Mouse (Mus musculus) embryonic facial prominence, embryonic 10.5 days (tissue): Measurements from ENCODE around the gene Ripk4. TPM values are rescaled to one million over a fixed set of nuclear protein-coding genes. Genes with fewer than 3 reads are reported as not detected.

Source experiments
- DNase-seq: peaks from one replicate; pipeline ENCODE4 v3.0.0-alpha.2; 2017; ENCODE audit warnings: low spot score
- H3K27ac ChIP-seq: fragments of 300-500 bp; sonication (generic); replicated peaks from 2 replicates; pipeline ENCODE4 v1.5.1; 2016; ENCODE audit warnings: mild to moderate bottlenecking
- H3K27me3 ChIP-seq: fragments of 300-500 bp; sonication (generic); replicated peaks from 2 replicates; pipeline ENCODE4 v1.6.1; 2016; ENCODE audit warnings: low read depth, mild to moderate bottlenecking; ENCODE audit not compliant: poor library complexity, severe bottlenecking
- H3K36me3 ChIP-seq: fragments of 300-500 bp; sonication (generic); replicated peaks from 2 replicates; pipeline ENCODE4 v1.6.1; 2016; ENCODE audit warnings: mild to moderate bottlenecking, moderate library complexity
- H3K4me1 ChIP-seq: fragments of 300-500 bp; sonication (generic); 2 replicates; pipeline ENCODE4 v1.6.1; 2016
- H3K4me3 ChIP-seq: fragments of 300-500 bp; sonication (generic); 2 replicates; pipeline ENCODE4 v1.5.1; 2016; ENCODE audit warnings: mild to moderate bottlenecking, moderate library complexity
- H3K9me3 ChIP-seq: fragments of 300-500 bp; sonication (generic); 2 replicates; pipeline ENCODE4 v1.6.1; 2016; ENCODE audit warnings: mild to moderate bottlenecking
- WGBS: fragments of 180-500 bp; shearing (Covaris S2); methylation state at CpG from one replicate; pipeline ENCODE4 v1.1.7; 2016; 5-methylcytosine and 5-hydroxymethylcytosine counted together
- polyA plus RNA-seq: library from polyadenylated mRNA; unstranded; fragments of >200 nt; fragmentation: Nextera tagmentation; extraction: Ambion mirVana; gene quantifications from 2 replicates; pipeline ENCODE4 v1.2.1, GENCODE M21; 2016

The Ripk4 gene
- polyA plus RNA-seq, 1 experiment from 2014 or later, result 7.8 TPM

DNA sequence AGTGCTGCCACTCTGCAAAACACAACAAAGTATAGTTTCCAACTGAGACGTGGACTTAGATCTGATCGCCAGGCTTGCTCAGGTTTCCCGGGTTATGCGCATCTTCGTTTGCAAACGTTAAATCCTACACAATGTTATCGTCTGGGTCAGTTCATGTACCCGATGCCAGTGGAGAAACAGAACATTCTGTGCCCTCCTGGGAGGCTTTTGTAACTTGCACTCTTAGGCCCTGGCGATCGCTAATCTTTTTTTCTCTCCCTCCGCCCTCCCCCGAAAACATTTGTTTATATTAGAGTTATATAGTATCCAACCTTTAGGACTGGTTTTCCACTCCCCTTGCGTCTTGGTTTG is 378 bp upstream of the Ripk4 start:
- no peaks in the 10 kb centered on the region for H3K9me3 ChIP-seq
- 9% methylated on average over 13 of the region's 13 CpGs for WGBS

DNA sequence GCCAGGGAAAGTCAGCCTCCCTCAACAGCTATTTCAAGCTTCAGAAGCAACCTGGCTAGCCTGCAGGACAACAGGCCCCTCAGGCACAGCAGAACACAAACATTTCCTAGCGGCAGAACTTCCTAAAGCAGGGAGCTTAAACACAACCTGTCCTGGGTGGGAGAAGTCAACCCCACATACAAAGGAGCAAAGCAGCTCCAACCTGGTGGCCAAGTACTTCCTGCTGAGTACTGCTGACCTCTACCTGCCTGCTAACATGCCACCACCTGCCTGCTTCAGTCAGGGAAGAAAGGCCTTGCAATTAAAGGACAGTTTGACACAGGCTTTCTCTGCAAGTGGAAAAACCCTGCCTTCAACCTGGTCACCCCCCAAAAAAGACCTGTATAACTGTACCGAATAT is 1.8 kb downstream of the Ripk4 start:
- peaks cover 76% of the 10 kb centered on the region for H3K27me3 ChIP-seq
- 34% methylated on average over 2 of the region's 2 CpGs for WGBS
- no peaks in the 10 kb centered on the region for H3K36me3 ChIP-seq
- H3K4me1 ChIP-seq, result peaks cover 19% of the 10 kb centered on the region
- H3K27ac ChIP-seq, result no peak overlapping the region
- DNase-seq, result no peak
- peak overlapping the region; percentile 62 for H3K4me3 ChIP-seq
- H3K9me3 ChIP-seq, result no peaks in the 10 kb centered on the region

More for the DNA sequence above, 378 bp upstream of the Ripk4 start:
- no peak for DNase-seq
- Histone ChIP-seq H3K4me1 (peaks cover 14% of the 10 kb centered on the region), H3K36me3 (no peaks in the 10 kb centered on the region), H3K4me3 (peak overlapping the region; percentile 62), H3K27me3 (peaks cover 80% of the 10 kb centered on the region), H3K27ac (no peak overlapping the region)

DNA sequence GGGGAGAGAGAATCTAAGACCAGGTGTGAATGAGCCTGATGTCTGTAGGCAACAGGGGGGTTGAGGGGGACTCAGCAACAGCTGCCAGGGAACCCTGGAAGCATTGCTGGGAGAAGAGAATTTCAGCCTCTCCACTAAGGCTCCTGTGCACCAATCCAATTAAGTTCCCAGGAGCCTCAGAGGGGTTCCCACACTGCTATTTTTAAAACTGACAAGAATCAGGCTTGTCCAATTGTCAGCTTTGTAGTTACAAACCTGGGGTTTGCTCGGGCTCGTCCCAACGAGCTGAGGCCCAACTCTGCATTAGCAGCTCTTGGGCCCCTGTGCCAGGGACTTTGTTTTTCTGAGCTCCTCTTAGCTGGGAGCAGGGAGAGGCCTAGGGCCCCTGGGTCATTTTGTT is 3.9 kb downstream of the Ripk4 start:
- H3K4me3 ChIP-seq, result no peak overlapping the region
- no peak for DNase-seq
- 39% methylated on average over 3 of the region's 3 CpGs for WGBS
- H3K27ac ChIP-seq, result no peak overlapping the region
- no peaks in the 10 kb centered on the region for H3K9me3 ChIP-seq
- H3K4me1 ChIP-seq, result peaks cover 21% of the 10 kb centered on the region
- H3K36me3 ChIP-seq, result no peaks in the 10 kb centered on the region
- H3K27me3 ChIP-seq, result peaks cover 55% of the 10 kb centered on the region

DNA sequence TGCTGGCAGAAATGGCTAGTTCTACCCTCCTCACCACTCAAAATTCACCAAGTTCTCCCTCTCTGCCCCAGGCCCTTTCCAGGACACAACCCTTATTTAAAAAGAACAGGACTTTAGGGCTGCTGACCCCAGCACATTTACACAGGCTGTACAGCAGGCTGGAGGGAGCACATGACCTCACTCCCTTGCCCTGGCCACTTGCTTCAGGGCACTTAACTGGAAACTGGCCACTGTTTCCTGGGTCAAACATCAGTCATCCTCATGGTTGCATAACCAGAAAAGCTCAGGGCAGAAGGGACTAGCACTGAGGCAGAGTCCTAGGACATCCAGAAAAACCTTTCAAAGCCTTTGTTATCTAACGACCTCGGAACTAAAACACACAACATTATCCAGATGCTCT is 5.3 kb downstream of the Ripk4 start:
- H3K4me1 ChIP-seq, result peaks cover 16% of the 10 kb centered on the region
- WGBS, result 85% methylated on average over 2 of the region's 2 CpGs
- H3K27ac ChIP-seq, result no peak overlapping the region
- no peaks in the 10 kb centered on the region for H3K9me3 ChIP-seq
- no peak overlapping the region for H3K4me3 ChIP-seq
- H3K36me3 ChIP-seq, result no peaks in the 10 kb centered on the region
- peaks cover 41% of the 10 kb centered on the region for H3K27me3 ChIP-seq
- no peak for DNase-seq

GRCm38 (mm10) chr16:97756460-97756859 is 7.1 kb downstream of the Ripk4 start:
- no peaks in the 10 kb centered on the region for H3K9me3 ChIP-seq
- H3K27me3 ChIP-seq, result peaks cover 23% of the 10 kb centered on the region
- H3K4me3 ChIP-seq, result no peak overlapping the region
- peaks cover 14% of the 10 kb centered on the region for H3K4me1 ChIP-seq
- no peak for DNase-seq
- 71% methylated on average over 2 of the region's 2 CpGs for WGBS
- no peak overlapping the region for H3K27ac ChIP-seq
- H3K36me3 ChIP-seq, result no peaks in the 10 kb centered on the region

GRCm38 (mm10) chr16:97752316-97752941 is 11.2 kb downstream of the Ripk4 start:
- 90% methylated on average over 3 of the region's 3 CpGs for WGBS
- Histone ChIP-seq H3K27me3 (no peaks in the 10 kb centered on the region), H3K36me3 (0 out of 2 replicates have a peak, but pooled peaks cover 3% of the 10 kb centered on the region), H3K27ac (no peak overlapping the region), H3K4me1 (peaks cover 10% of the 10 kb centered on the region), H3K4me3 (no peak overlapping the region), H3K9me3 (no peaks in the 10 kb centered on the region)
- DNase-seq, result no peak

GRCm38 (mm10) chr16:97751884-97752283 is 11.7 kb downstream of the Ripk4 start:
- Histone ChIP-seq H3K4me1 (peaks cover 6% of the 10 kb centered on the region), H3K9me3 (no peaks in the 10 kb centered on the region), H3K36me3 (0 out of 2 replicates have a peak, but pooled peaks cover 3% of the 10 kb centered on the region), H3K27ac (no peak overlapping the region), H3K27me3 (no peaks in the 10 kb centered on the region), H3K4me3 (no peak overlapping the region)
- 76% methylated on average over 8 of the region's 8 CpGs for WGBS
- peak; percentile 50 for DNase-seq

GRCm38 (mm10) chr16:97748421-97748820 is 15.2 kb downstream of the Ripk4 start:
- H3K4me1 ChIP-seq, result no peaks in the 10 kb centered on the region; the same call in 1 of the 2 replicates
- H3K36me3 ChIP-seq, result peaks cover 9% of the 10 kb centered on the region
- H3K27ac ChIP-seq, result no peak overlapping the region
- no peak for DNase-seq
- H3K27me3 ChIP-seq, result no peaks in the 10 kb centered on the region
- no peaks in the 10 kb centered on the region for H3K9me3 ChIP-seq
- 89% methylated on average over 6 of the region's 6 CpGs for WGBS
- H3K4me3 ChIP-seq, result no peak overlapping the region

GRCm38 (mm10) chr16:97738030-97738429 is 25.6 kb downstream of the Ripk4 start:
- Histone ChIP-seq H3K4me3 (no peak overlapping the region), H3K9me3 (no peaks in the 10 kb centered on the region), H3K36me3 (peaks cover 5% of the 10 kb centered on the region; the same call in 1 of the 2 replicates), H3K27me3 (no peaks in the 10 kb centered on the region), H3K27ac (no peak overlapping the region), H3K4me1 (peaks cover 7% of the 10 kb centered on the region)
- no peak for DNase-seq
- WGBS, result 78% methylated on average over 6 of the region's 6 CpGs

- Histone ChIP-seq H3K27me3 (no peaks in the 10 kb centered on the region), H3K9me3 (no peaks in the 10 kb centered on the region), H3K27ac (no peak overlapping the region), H3K36me3 (no peaks in the 10 kb centered on the region), H3K4me1 (peaks cover 7% of the 10 kb centered on the region), H3K4me3 (no peak overlapping the region)
- WGBS, result 91% methylated on average over 2 of the region's 2 CpGs
- no peak for DNase-seq
Measured at GRCm38 (mm10) chr16:97736562-97736961, 27.0 kb downstream of the Ripk4 start.

DNA sequence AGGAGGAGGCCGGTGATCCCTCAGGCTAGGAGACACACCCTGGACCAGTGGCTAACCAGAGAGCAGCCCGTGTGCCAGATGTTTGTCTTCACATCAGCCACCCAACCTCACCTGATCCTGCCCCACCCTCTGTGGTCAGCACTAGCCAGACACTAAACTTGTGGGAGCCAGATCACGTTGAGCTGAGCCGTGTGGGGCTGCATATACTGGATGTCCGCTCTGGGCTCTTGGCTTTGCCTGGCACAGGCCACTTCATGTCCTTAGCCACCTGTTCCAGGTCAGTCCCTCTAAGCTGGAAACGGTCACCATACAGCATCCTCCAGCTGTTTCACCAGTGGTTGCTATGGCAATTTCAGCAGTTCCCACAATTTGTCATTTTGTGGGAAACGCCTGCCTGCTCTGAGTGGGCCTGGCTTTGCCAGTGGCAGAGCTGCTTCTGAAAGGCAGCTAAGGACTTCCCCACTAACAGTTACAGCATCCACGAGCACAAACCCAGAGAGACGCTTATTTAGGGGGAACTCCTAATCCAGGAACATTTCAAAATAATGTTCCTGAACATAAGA is 28.7 kb downstream of the Ripk4 start:
- no peaks in the 10 kb centered on the region for H3K27me3 ChIP-seq
- DNase-seq, result no peak
- H3K27ac ChIP-seq, result no peak overlapping the region
- no peaks in the 10 kb centered on the region for H3K36me3 ChIP-seq
- peaks cover 7% of the 10 kb centered on the region for H3K4me1 ChIP-seq
- WGBS, result 72% methylated on average over 9 of the region's 9 CpGs
- no peaks in the 10 kb centered on the region for H3K9me3 ChIP-seq
- no peak overlapping the region for H3K4me3 ChIP-seq

- WGBS, result 80% methylated on average over 2 of the region's 2 CpGs
- no peaks in the 10 kb centered on the region for H3K36me3 ChIP-seq
- H3K27me3 ChIP-seq, result no peaks in the 10 kb centered on the region
- H3K4me1 ChIP-seq, result peaks cover 7% of the 10 kb centered on the region
- H3K9me3 ChIP-seq, result no peaks in the 10 kb centered on the region
- no peak overlapping the region for H3K4me3 ChIP-seq
- no peak overlapping the region for H3K27ac ChIP-seq
- no peak for DNase-seq
Measured at GRCm38 (mm10) chr16:97733599-97733998, 30.0 kb downstream of the Ripk4 start.

- no peak overlapping the region for H3K4me3 ChIP-seq
- H3K36me3 ChIP-seq, result no peaks in the 10 kb centered on the region
- no peak for DNase-seq
- no peaks in the 10 kb centered on the region for H3K27me3 ChIP-seq
- H3K27ac ChIP-seq, result no peak overlapping the region
- 89% methylated on average over 1 of the region's 1 CpGs for WGBS
- H3K4me1 ChIP-seq, result peaks cover 7% of the 10 kb centered on the region
- no peaks in the 10 kb centered on the region for H3K9me3 ChIP-seq
Measured at GRCm38 (mm10) chr16:97730321-97730720, 33.3 kb downstream of the Ripk4 start.
